Mouse (Mus musculus) hindbrain, embryonic 14.5 days (tissue): ENCODE data around the gene Csmd2. TPM values are rescaled to one million over a fixed set of nuclear protein-coding genes. Genes with fewer than 3 reads are reported as not detected.
A peak's percentile ranks its signal among the peaks of the same experiment; 100 is the strongest.

Experiments
- ATAC-seq: fragments of 200-750 bp; cut with Nextera tagmentation; 2 replicates; pipeline ENCODE4 v1.8.0; 2017; ENCODE audit warnings: moderate number of reproducible peaks, mild to moderate bottlenecking, moderate TSS enrichment, moderate library complexity; ENCODE audit not compliant: low FRiP score
- DNase-seq: peaks from one replicate; pipeline ENCODE4 v3.0.0-alpha.2; 2015; ENCODE audit warnings: low spot score
- H3K27ac ChIP-seq: fragments of 300-500 bp; sonication (generic); 2 replicates; pipeline ENCODE4 v1.5.1; 2014; ENCODE audit warnings: mild to moderate bottlenecking, moderate library complexity
- H3K27me3 ChIP-seq: fragments of 300-500 bp; sonication (generic); 2 replicates; pipeline ENCODE4 v1.6.1; 2014; ENCODE audit warnings: mild to moderate bottlenecking, low read length, mixed read lengths; ENCODE audit not compliant: control insufficient read depth, insufficient read depth
- H3K36me3 ChIP-seq: fragments of 300-500 bp; sonication (generic); replicated peaks from 2 replicates; pipeline ENCODE4 v1.6.1; 2014; ENCODE audit not compliant: control insufficient read depth, insufficient read depth
- H3K4me1 ChIP-seq: fragments of 300-500 bp; sonication (generic); replicated peaks from 2 replicates; pipeline ENCODE4 v1.6.1; 2014; ENCODE audit warnings: antibody characterized with exemption, low read length, mixed read lengths; ENCODE audit not compliant: control insufficient read depth, insufficient read depth
- H3K4me2 ChIP-seq: fragments of 300-500 bp; sonication (generic); replicated peaks from 2 replicates; pipeline ENCODE4 v1.6.1; 2014; ENCODE audit warnings: mild to moderate bottlenecking, moderate library complexity
- H3K4me3 ChIP-seq: fragments of 300-500 bp; sonication (generic); replicated peaks from 2 replicates; pipeline ENCODE4 v1.5.1; 2014; ENCODE audit warnings: mild to moderate bottlenecking, low read length
- H3K9ac ChIP-seq: fragments of 300-500 bp; sonication (generic); 2 replicates; pipeline ENCODE4 v1.6.1; 2014
- H3K9me3 ChIP-seq: fragments of 300-500 bp; sonication (generic); 2 replicates; pipeline ENCODE4 v1.6.1; 2016; ENCODE audit warnings: low read length; ENCODE audit not compliant: control insufficient read depth
- WGBS: fragments of 180-500 bp; shearing (Covaris S2); extraction: QIAGEN DNeasy Blood & Tissue Kit; methylation state at CpG from one replicate; pipeline ENCODE4 v1.1.7; 2014; 5-methylcytosine and 5-hydroxymethylcytosine counted together
- polyA plus RNA-seq: library from polyadenylated mRNA; unstranded; fragments of >200 nt; fragmentation: Nextera tagmentation; extraction: Ambion mirVana; gene quantifications from 2 replicates; pipeline ENCODE4 v1.2.1, GENCODE M21; 2014

Gene Csmd2
- polyA plus RNA-seq, 1 experiment from 2014 or later: 8.3 TPM

DNA sequence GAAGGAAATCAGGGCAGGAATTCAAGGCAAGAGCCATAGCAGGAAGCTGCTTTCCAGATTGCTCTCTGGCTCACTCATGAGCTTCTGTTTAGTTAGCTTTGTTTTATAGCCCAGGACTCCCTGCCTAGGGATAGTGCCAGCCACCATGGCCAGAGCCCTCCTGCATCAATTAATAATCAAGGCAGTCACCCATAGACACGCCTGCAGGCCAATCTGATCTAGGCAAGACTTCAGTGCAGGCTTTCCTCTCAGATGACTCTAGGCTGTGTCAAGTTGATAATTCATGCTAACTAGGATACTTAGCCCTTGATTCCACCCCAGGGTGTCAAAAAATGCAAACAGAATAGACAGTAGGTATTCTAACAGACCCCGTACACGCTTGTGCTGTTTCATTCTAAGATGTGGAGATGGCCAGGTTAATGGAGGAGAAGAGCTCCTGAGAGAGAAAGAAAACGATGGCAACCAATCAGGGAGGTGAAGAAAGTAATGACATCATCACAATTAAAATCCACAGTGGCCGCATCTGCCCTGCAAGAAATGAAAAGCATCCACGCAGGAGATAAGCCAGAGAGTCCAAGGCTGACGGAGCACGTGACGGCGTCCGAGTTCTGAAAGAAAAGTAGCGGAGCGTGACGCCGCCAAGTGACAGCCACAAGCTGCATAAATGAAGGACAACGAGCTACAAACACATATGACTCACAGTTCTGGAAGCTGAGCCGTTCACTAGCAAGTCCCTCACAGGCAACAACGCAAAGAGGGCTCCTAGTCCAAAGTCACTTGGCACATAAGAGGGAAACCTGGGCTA is 440.8 kb downstream of the Csmd2 start:
- WGBS: 19% methylated on average over 18 of the region's 18 CpGs
- ATAC-seq: peak; percentile 66; the same call in 1 of the 2 replicates
- Histone ChIP-seq H3K4me1 (peaks cover 25% of the 10 kb centered on the region), H3K27ac (peak overlapping the region; percentile 78), H3K4me3 (no peak overlapping the region), H3K4me2 (peak overlapping the region; percentile 22), H3K36me3 (no peaks in the 10 kb centered on the region), H3K27me3 (no peaks in the 10 kb centered on the region), H3K9ac (peak overlapping the region; percentile 19; the same call in 1 of the 2 replicates), H3K9me3 (no peaks in the 10 kb centered on the region)
- DNase-seq: peak; percentile 71

DNA sequence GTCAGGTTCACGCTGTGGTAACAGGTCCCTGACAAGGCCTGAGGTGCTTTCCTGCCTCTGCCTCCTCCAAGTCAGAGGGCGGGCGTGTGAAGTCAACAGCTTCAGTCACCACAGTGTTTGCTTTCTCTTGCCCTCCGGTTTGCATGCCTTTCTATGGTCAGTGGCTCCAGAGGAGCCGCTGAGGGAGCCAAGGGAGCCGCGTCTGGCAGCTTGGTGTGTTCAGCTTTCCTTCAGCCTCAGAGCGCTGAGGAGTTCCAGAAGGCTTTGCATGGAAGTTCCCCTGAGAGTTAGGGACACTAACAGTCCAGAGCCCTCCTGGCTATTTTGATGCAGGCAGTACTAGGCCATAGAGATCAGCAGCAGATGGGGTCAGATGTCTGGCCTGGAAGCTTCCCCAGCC is 441.9 kb downstream of the Csmd2 start:
- H3K4me2 ChIP-seq: no peak overlapping the region
- H3K27ac ChIP-seq: 0 out of 2 replicates have a peak overlapping the region, but pooled peaks have one; percentile 78
- H3K4me3 ChIP-seq: no peak overlapping the region
- H3K27me3 ChIP-seq: no peaks in the 10 kb centered on the region
- H3K4me1 ChIP-seq: peaks cover 25% of the 10 kb centered on the region
- H3K9ac ChIP-seq: no peak overlapping the region
- WGBS: 74% methylated on average over 8 of the region's 8 CpGs
- no peaks in the 10 kb centered on the region for H3K36me3 ChIP-seq
- ATAC-seq (no peak), DNase-seq (no peak)
- no peaks in the 10 kb centered on the region for H3K9me3 ChIP-seq

DNA sequence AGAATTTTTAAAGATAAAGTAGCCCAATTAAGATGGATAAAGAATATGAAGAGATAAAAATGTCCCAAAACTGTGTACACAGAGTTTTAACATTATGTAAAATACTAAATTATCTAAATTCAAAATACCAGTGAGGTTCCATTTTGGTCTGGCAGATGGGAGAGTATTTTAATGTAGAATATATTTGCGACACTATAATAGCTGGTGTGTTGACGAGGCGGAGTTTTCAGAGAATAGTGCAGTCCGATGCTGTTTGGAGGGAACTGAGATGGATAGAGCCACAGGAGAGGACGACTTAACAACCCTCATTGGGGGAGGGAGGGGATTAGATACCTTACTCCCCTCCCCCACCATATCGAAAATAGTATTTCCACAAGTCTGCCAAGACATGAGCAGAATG is 452.9 kb downstream of the Csmd2 start:
- H3K27me3 ChIP-seq: no peaks in the 10 kb centered on the region
- H3K9ac ChIP-seq: no peak overlapping the region
- 88% methylated on average over 6 of the region's 6 CpGs for WGBS
- ATAC-seq (no peak), DNase-seq (no peak)
- peaks cover 6% of the 10 kb centered on the region; the same call in 1 of the 2 replicates for H3K36me3 ChIP-seq
- H3K27ac ChIP-seq: no peak overlapping the region
- H3K4me3 ChIP-seq: no peak overlapping the region
- peaks cover 5% of the 10 kb centered on the region; the same call in 1 of the 2 replicates for H3K4me1 ChIP-seq
- H3K4me2 ChIP-seq: no peak overlapping the region
- H3K9me3 ChIP-seq: no peaks in the 10 kb centered on the region

DNA sequence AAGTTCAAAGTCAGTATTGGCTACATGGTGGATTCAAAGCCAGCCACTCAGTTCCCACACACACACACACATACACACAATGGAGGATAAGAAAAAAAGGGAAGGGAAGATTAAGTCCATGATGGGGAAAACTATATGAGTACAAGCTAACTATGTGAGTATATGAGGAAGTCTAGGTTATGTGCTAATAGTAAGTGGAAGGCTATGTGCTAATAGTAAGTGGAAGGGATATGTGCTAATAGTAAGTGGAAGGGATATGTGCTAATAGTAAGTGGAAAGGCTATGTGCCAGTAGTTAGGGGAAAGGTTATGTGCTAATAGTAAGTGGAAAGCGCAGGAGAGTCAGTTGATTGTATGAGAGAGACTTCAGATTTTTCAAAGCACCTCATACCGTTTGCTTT is 453.6 kb downstream of the Csmd2 start:
- ATAC-seq: no peak
- 82% methylated on average over 2 of the region's 2 CpGs for WGBS
- H3K9ac ChIP-seq: no peak overlapping the region

DNA sequence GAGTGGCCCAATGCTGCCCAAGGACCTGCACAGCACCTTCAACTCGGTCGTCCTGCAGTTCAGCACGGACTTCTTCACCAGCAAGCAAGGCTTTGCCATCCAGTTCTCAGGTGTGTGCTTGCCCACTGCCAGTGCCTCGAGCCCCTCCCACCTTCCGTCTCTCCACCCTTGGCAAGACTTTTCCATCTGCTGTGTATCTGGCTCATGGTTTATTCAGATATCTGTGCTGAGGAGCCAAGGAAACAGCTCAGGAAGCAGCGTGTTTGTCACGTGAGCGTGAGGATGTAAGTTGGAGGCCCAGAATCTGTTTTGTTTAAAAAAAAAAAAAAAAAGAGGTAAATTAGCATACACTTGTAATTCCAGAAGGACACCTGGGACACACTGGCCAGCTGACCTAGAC is 455.1 kb downstream of the Csmd2 start:
- DNase-seq: no peak
- ATAC-seq: no peak

More for the DNA sequence above, 453.6 kb downstream of the Csmd2 start:
- no peak for DNase-seq
- H3K36me3 ChIP-seq: peaks cover 6% of the 10 kb centered on the region; the same call in 1 of the 2 replicates
- no peak overlapping the region for H3K27ac ChIP-seq
- H3K4me3 ChIP-seq: no peak overlapping the region
- H3K9me3 ChIP-seq: no peaks in the 10 kb centered on the region
- no peak overlapping the region for H3K4me2 ChIP-seq
- no peaks in the 10 kb centered on the region for H3K27me3 ChIP-seq
- peaks cover 11% of the 10 kb centered on the region; the same call in 1 of the 2 replicates for H3K4me1 ChIP-seq

DNA sequence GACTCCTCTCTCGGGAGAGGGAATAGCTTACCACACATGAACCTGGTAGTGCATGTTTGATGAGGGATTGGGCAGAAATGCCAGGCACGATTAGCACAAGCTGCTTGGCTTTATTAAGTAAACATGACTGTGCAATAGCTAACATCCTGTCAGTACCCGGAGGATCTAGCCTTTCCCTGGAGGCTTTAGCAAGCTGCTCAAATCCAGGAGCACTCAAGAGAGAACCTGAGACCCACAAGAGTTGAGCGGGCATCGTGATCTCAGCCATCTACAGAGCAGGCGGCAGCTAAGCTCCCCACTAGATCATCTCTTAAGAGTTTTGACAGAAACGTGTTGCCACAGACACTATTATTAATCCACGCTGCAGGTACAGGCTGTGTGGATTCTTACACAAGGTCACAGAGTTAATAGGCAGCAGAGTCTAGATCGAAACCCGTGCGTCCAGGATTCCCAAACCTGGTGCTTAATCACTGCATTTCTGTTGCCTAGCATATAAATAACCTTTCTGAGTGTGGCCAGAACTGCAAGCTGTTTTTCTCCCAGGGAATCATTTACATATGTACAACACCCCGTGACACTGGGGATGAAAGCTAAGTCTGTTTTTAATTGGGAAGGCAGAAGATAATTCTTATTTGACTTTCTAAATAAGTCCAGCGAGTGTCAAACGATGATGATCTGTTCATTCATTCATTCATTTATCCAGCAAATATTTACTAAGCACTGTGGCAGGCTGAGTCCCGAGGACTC is 458.0 kb downstream of the Csmd2 start:
- Histone ChIP-seq H3K27ac (no peak overlapping the region), H3K27me3 (no peaks in the 10 kb centered on the region), H3K9ac (no peak overlapping the region), H3K36me3 (peaks cover 6% of the 10 kb centered on the region; the same call in 1 of the 2 replicates), H3K4me1 (peaks cover 21% of the 10 kb centered on the region; the same call in 1 of the 2 replicates), H3K9me3 (no peaks in the 10 kb centered on the region), H3K4me2 (no peak overlapping the region), H3K4me3 (no peak overlapping the region)
- DNase-seq: no peak
- no peak for ATAC-seq
- 39% methylated on average over 15 of the region's 15 CpGs for WGBS

More for the DNA sequence above, 455.1 kb downstream of the Csmd2 start:
- 79% methylated on average over 8 of the region's 8 CpGs for WGBS
- Histone ChIP-seq H3K9ac (no peak overlapping the region), H3K9me3 (no peaks in the 10 kb centered on the region), H3K4me2 (no peak overlapping the region), H3K4me3 (no peak overlapping the region), H3K27me3 (no peaks in the 10 kb centered on the region), H3K27ac (no peak overlapping the region), H3K4me1 (peaks cover 15% of the 10 kb centered on the region; the same call in 1 of the 2 replicates), H3K36me3 (peaks cover 6% of the 10 kb centered on the region; the same call in 1 of the 2 replicates)

DNA sequence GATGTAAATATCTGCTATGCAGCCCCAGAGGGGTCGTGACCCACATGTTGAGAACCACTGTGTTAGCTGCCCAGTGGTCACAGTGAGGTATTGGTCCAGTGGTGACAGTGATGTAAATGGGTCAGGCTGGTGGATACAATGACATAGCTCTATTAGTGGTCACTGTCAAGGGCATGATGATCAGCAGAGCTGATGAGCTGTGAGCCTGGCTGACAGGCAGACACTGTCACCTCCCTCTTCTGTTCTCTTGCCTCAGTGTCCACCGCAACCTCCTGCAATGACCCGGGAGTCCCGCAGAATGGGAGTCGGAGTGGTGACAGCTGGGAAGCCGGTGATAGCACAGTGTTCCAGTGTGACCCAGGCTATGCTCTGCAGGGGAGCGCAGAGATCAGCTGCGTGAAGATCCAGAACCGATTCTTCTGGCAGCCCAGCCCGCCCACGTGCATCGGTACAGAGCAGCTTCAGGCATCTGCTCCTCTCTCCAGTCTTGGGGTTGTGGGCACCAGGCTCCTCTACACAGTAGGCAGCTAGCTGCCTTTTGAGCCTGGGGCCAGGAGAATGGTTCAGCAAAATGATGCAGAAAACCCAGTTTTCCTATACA is 461.3 kb downstream of the Csmd2 start:
- no peaks in the 10 kb centered on the region for H3K27me3 ChIP-seq
- DNase-seq (no peak), ATAC-seq (no peak)
- no peak overlapping the region for H3K4me2 ChIP-seq
- no peak overlapping the region for H3K27ac ChIP-seq
- peaks cover 34% of the 10 kb centered on the region for H3K4me1 ChIP-seq
- no peak overlapping the region for H3K9ac ChIP-seq
- 69% methylated on average over 12 of the region's 12 CpGs for WGBS
- no peak overlapping the region for H3K4me3 ChIP-seq
- no peaks in the 10 kb centered on the region for H3K36me3 ChIP-seq
- no peaks in the 10 kb centered on the region for H3K9me3 ChIP-seq

DNA sequence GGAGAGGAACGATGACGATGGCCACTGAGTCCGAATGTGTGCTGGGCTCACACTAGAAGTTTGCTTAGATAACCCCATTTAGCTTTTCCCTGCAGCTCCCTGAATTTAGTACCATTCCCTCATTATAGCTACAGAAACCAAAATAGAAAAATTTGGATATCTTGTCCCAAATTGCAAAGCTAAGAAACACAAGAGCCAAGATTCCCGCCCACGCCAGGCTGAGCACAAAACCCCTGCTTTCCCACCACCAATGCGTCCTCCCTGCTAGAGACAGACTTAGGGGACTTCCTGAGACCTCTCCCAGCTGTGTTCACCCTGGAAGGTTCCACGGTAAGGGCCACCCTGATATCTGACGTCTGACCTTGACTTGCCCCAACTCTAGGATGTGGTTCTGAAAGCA is 462.5 kb downstream of the Csmd2 start:
- DNase-seq (no peak), ATAC-seq (no peak)
- H3K27ac ChIP-seq: no peak overlapping the region; the same call in 1 of the 2 replicates
- H3K4me1 ChIP-seq: peaks cover 33% of the 10 kb centered on the region
- H3K4me2 ChIP-seq: no peak overlapping the region
- no peaks in the 10 kb centered on the region for H3K27me3 ChIP-seq
- no peak overlapping the region for H3K4me3 ChIP-seq
- 82% methylated on average over 8 of the region's 8 CpGs for WGBS
- H3K36me3 ChIP-seq: no peaks in the 10 kb centered on the region
- no peaks in the 10 kb centered on the region for H3K9me3 ChIP-seq
- H3K9ac ChIP-seq: no peak overlapping the region

DNA sequence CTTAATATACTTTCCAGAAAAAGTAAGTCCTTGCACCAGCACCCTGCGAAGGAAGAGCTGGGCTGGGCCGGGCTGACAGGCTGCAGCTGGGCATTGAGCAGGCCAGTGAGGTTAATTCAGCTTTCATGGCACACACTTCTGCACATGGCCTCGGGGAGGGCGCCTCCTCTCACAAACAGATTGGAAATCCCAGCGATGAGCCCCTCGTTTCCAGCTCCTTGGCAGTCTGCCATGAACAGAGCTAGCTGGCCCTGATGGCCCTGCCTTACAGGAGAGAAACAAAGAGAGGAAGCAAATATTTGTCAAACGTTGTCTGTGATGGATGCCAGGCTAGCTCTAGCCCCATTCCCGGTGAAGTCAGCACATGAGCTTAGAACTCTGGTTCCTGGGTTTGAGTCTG is 463.3 kb downstream of the Csmd2 start:
- Histone ChIP-seq H3K36me3 (no peaks in the 10 kb centered on the region), H3K4me2 (no peak overlapping the region), H3K4me1 (peaks cover 25% of the 10 kb centered on the region), H3K9ac (no peak overlapping the region), H3K9me3 (no peaks in the 10 kb centered on the region), H3K27me3 (no peaks in the 10 kb centered on the region), H3K27ac (peak overlapping the region; percentile 83), H3K4me3 (no peak overlapping the region)
- DNase-seq: peak; percentile 82
- ATAC-seq: peak; percentile 78
- 17% methylated on average over 8 of the region's 8 CpGs for WGBS
